Mouse (Mus musculus) cerebellum, adult 2 months (tissue): ENCODE results near the gene Sel1l3.

Experiments used
- CTCF ChIP-seq: fragments of 200-500 bp; IDR thresholded peaks from 2 replicates; pipeline ENCODE4 v1.5.1; 2011; ENCODE audit warnings: low read depth, mild to moderate bottlenecking, control low read depth, low read length, moderate library complexity, borderline replicate concordance; ENCODE audit not compliant: insufficient read depth
- POLR2A ChIP-seq: fragments of 200-500 bp; IDR thresholded peaks from 2 replicates; pipeline ENCODE4 v1.6.1; 2011; ENCODE audit warnings: low read length, control low read depth, borderline replicate concordance; ENCODE audit not compliant: insufficient read depth

GRCm38 (mm10) chr5:53105716-53106115 is 108.0 kb downstream of the Sel1l3 start:
- TF ChIP-seq CTCF, result peak; percentile 65
- no peak for TF ChIP-seq POLR2A
